Mouse (Mus musculus): ENCODE data around the gene Gfer. TPM values are rescaled to one million over a fixed set of nuclear protein-coding genes. Genes with fewer than 3 reads are reported as not detected.
A peak's percentile ranks its signal among the peaks of the same experiment; 100 is the strongest.
"Not testable (repeated sequence)": the region's sequence is repeated elsewhere in the genome, so short reads cannot be mapped to it uniquely, and the experiment has no call there.

The Gfer gene
- polyA plus RNA-seq, 1 experiment from 2014 or later = 50.2 TPM

DNA sequence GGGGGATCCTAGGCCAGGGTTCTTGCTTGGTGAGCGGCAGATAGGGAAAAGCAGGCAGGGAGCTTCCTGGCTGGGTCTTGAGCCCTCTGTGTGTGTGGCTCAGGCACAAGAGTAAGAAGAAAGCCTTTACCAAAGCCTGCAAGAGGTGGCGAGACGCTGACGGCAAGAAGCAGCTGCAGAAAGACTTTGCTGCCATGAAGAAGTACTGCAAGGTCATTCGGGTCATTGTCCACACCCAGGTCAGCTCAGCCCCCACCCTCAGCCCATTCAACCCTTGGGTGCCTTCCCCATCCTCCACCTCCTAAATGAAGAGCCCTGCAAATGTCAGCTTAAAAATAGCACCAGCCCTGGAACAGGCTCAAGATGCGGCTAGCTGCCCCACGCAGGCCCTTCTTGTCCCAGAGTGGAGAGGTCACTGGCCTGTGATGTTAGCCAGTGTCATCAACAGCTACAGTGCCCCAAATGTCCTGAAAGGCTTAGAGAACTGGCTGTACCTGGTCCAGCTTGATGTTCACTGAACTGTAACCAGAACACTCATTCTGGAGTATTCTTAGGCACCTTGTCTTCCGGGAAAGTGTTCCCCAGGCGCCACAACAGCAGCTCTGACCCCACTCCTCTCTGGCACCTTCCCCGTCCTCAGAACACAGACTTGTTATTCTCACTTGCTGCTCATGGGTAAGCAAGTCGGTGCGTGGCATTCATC is 36.4 kb upstream of the Gfer start:
- Histone ChIP-seq H3K4me3 (replicated peaks) (no peak overlapping the region), H3K27ac (no peak overlapping the region), H3K4me1 (peaks cover 15% of the 10 kb centered on the region), H3K9me3 (no peaks in the 10 kb centered on the region), H3K4me2 (no peak overlapping the region), H3K36me3 (replicated peaks) (no peaks in the 10 kb centered on the region), H3K27me3 (peaks cover 14% of the 10 kb centered on the region), H3K9ac (no peak overlapping the region)
- no peak for ATAC-seq (ENCODE audit: low FRiP score)
- WGBS = 83% methylated on average over 12 of the region's 12 CpGs

DNA sequence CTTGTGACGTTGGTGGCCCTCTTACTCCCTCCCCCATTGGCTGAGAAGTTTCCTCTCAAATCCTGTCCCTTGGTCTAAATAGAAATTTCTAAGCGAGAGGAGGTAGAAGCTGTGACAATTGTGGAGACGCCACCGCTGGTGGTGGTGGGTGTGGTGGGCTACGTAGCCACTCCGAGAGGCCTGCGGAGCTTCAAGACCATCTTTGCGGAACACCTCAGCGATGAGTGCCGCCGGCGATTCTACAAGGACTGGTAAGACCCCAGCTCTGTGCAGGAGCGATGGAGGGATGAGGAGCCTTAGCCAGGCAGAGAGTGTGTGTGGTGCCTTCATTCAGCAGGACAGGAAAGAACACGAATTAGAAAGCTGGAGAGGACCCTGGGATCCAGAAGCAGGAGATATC is 34.8 kb upstream of the Gfer start:
- H3K4me3 ChIP-seq (replicated peaks) = no peak overlapping the region
- peaks cover 15% of the 10 kb centered on the region for H3K27me3 ChIP-seq
- H3K27ac ChIP-seq = no peak overlapping the region
- 84% methylated on average over 14 of the region's 14 CpGs for WGBS
- no peaks in the 10 kb centered on the region for H3K36me3 ChIP-seq (replicated peaks)
- no peak for ATAC-seq (ENCODE audit: low FRiP score)
- peaks cover 2% of the 10 kb centered on the region for H3K4me1 ChIP-seq
- H3K4me2 ChIP-seq = no peak overlapping the region
- H3K9ac ChIP-seq = no peak overlapping the region
- no peaks in the 10 kb centered on the region for H3K9me3 ChIP-seq

DNA sequence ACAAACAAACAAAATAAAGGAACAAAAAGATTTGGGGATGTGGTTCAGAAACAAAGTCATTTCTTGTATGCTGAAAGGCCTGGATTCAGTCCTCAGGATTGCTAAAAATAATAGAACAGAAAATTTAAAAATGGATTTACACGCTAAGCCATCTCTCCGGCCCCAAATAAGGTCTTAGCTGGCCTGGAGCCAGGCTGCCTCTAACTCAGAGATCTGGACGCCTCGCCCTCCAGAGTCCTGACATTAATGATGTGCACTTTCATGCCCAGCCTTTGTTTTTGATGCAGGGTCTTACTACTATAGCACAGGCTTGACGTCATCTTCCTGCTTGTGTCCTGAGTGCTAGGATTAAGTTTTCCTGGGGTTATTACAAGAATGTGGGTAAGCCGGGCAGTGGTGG is 33.1 kb upstream of the Gfer start:
- Histone ChIP-seq H3K27ac (no peak overlapping the region), H3K36me3 (replicated peaks) (no peaks in the 10 kb centered on the region), H3K27me3 (peaks cover 10% of the 10 kb centered on the region; the same call in 1 of the 2 replicates), H3K4me3 (replicated peaks) (no peak overlapping the region), H3K4me2 (no peak overlapping the region), H3K9ac (no peak overlapping the region), H3K4me1 (0 out of 2 replicates have a peak, but pooled peaks cover 3% of the 10 kb centered on the region), H3K9me3 (no peaks in the 10 kb centered on the region)
- no peak for ATAC-seq (ENCODE audit: low FRiP score)
- whole genome bisulfite sequencing = 85% methylated on average over 6 of the region's 6 CpGs

DNA sequence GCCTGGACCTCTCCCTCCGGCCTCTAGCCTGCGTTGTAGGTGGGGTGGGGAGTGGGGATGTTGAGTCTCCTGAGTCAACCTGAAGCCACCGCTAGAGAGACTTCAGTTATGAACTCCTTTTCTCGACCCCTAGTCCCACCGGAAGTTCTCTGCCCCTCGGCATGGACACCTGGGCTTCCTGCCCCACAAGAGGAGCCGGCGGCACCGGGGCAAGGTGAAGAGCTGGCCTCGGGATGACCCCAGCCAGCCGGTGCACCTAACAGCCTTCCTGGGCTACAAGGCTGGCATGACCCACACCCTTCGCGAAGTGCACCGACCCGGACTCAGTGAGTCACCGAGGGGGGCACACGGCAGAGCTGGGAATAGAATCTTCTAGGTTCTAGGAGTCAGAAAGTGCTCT is 32.2 kb upstream of the Gfer start:
- Histone ChIP-seq H3K36me3 (replicated peaks) (no peaks in the 10 kb centered on the region), H3K4me2 (no peak overlapping the region), H3K27me3 (peaks cover 10% of the 10 kb centered on the region; the same call in 1 of the 2 replicates), H3K27ac (no peak overlapping the region), H3K9me3 (no peaks in the 10 kb centered on the region), H3K4me3 (replicated peaks) (no peak overlapping the region), H3K9ac (no peak overlapping the region), H3K4me1 (peaks cover 10% of the 10 kb centered on the region)
- 77% methylated on average over 17 of the region's 17 CpGs for WGBS
- no peak for ATAC-seq (ENCODE audit: low FRiP score)

DNA sequence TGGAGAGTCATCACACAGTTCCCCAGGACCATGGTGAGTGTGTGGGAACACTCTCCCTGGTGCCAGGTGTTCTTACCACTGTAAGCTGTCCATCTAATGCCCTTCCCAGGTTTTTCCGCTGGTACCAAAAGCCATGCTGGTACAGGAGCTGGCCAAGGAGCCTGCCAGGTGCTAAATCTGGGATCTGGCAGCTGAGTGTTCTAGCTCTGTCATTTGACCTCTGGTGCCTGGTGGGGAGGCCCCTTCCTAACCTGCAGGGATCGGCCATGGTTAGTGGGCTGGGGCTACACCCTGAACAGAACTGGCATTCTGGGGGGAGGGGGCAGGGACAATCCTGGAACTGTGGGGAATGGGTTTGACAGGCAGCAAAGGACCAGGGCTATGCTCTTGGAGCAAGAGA is 31.7 kb upstream of the Gfer start, which contains the start of gene Rpl3l:
Rpl3l (plus strand) TSS at position 203 of the 400 bp plus-strand sequence.
- no peaks in the 10 kb centered on the region for H3K9me3 ChIP-seq
- ATAC-seq (ENCODE audit: low FRiP score) = no peak
- H3K9ac ChIP-seq = no peak within 1 kb of the TSS
- peaks cover 10% of the 10 kb centered on the region; the same call in 1 of the 2 replicates for H3K27me3 ChIP-seq
- no peak within 1 kb of the TSS for H3K4me3 ChIP-seq (replicated peaks)
- no peak within 1 kb of the TSS for H3K4me2 ChIP-seq
- H3K4me1 ChIP-seq = peaks cover 16% of the 10 kb centered on the region
- no peak within 1 kb of the TSS for H3K27ac ChIP-seq
- WGBS = 87% methylated on average over 2 of the region's 2 CpGs
- H3K36me3 ChIP-seq (replicated peaks) = 0 out of 2 replicates have a peak, but pooled peaks cover under 1% of the 10 kb centered on the region

DNA sequence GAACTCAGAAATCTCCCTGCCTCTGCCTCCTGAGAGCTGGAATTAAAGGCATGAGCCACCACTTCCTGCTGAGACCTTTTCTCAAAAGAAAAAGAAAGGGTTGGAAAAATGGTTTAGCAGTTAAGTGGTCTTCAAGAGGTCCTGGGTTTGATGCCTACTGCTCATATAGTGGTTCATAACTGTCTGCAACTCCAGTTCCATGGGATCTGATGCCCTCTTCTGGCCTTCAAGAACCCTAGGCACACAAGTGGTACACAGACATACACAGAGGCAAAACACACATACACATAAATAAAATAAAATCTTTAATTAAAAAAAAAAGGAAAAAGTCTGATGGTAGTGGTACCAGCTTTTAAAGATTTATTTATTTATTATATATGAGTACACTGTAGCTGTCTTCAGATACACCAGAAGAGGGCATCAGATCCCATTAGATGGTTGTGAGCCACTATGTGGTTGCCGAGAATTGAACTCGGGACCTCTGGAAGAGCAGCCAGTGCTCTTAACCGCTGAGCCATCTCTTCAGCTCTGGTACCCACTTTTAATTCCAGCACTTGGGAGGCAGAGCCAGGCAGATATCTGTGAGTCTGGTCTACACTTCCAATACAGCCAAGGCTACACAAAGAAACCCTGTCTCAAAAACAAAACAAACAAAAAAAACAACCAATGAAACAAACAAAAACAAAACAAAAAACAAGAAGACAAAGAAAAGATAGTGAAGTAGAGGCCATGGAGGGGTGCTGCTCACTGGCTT is 29.9 kb upstream of the Gfer start:
- whole genome bisulfite sequencing = 82% methylated on average over 3 of the region's 3 CpGs
- Histone ChIP-seq H3K9ac (no peak overlapping the region), H3K27me3 (peaks cover 10% of the 10 kb centered on the region; the same call in 1 of the 2 replicates), H3K9me3 (no peaks in the 10 kb centered on the region), H3K36me3 (replicated peaks) (peaks cover 16% of the 10 kb centered on the region), H3K4me3 (replicated peaks) (no peak overlapping the region), H3K4me2 (no peak overlapping the region), H3K4me1 (peaks cover 31% of the 10 kb centered on the region), H3K27ac (no peak overlapping the region)
- no peak for ATAC-seq (ENCODE audit: low FRiP score)

DNA sequence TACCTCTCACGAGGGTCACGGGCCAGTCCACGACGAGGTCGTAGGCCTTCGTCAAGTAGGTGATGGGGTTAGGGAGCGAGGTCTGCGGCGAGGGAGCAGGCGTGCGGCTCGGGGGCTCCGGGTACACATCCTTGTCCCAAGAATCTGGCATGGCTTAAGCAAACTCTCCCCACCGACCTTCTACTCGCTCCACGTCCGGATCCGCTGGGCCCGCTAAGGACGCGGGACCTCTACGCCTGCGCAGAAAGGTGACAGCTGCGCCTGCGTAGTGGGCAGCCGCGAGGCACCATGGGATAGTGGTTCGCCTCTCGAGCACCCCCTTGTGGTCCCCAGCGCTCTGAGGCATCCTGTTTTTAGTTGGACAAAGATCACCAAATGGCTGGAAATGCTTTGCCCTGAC is 28.2 kb upstream of the Gfer start, which contains the start of gene Ndufb10:
Ndufb10 (minus strand) TSS at position 295 of the 400 bp plus-strand sequence.
- peak; percentile 79 for ATAC-seq (ENCODE audit: low FRiP score)
- Histone ChIP-seq H3K9me3 (no peaks in the 10 kb centered on the region), H3K36me3 (replicated peaks) (peaks cover 16% of the 10 kb centered on the region), H3K27me3 (peaks cover 6% of the 10 kb centered on the region; the same call in 1 of the 2 replicates), H3K9ac (peak within 1 kb of the TSS; percentile 87), H3K4me1 (peaks cover 35% of the 10 kb centered on the region), H3K4me3 (replicated peaks) (peak within 1 kb of the TSS; percentile 73), H3K4me2 (peak within 1 kb of the TSS; percentile 74), H3K27ac (peak within 1 kb of the TSS; percentile 72)
- under 1% methylated on average over 30 of the region's 30 CpGs for WGBS

DNA sequence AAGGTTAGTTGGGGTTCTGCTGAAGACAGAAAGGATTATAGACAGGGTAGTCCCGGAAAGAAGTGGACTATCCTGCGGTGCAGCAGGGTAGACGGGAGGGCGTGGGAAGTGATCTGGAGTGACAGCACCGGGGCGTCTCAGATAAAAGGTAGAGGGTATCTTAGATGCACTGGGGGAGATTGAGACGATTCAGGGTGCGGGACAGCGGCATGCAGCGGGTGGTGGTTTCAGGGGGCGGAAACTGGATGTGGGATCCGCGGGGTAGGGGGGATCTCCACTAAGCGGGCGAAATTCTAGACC is 27.9 kb upstream of the Gfer start:
- H3K27me3 ChIP-seq = peaks cover 6% of the 10 kb centered on the region; the same call in 1 of the 2 replicates
- peak overlapping the region; percentile 72 for H3K27ac ChIP-seq
- peak overlapping the region; percentile 73 for H3K4me3 ChIP-seq (replicated peaks)
- H3K9ac ChIP-seq = peak overlapping the region; percentile 87
- H3K4me1 ChIP-seq = peaks cover 39% of the 10 kb centered on the region
- H3K9me3 ChIP-seq = no peaks in the 10 kb centered on the region
- WGBS = under 1% methylated on average over 15 of the region's 15 CpGs
- H3K36me3 ChIP-seq (replicated peaks) = peaks cover 16% of the 10 kb centered on the region
- peak overlapping the region; percentile 74 for H3K4me2 ChIP-seq
- no peak for ATAC-seq (ENCODE audit: low FRiP score)

DNA sequence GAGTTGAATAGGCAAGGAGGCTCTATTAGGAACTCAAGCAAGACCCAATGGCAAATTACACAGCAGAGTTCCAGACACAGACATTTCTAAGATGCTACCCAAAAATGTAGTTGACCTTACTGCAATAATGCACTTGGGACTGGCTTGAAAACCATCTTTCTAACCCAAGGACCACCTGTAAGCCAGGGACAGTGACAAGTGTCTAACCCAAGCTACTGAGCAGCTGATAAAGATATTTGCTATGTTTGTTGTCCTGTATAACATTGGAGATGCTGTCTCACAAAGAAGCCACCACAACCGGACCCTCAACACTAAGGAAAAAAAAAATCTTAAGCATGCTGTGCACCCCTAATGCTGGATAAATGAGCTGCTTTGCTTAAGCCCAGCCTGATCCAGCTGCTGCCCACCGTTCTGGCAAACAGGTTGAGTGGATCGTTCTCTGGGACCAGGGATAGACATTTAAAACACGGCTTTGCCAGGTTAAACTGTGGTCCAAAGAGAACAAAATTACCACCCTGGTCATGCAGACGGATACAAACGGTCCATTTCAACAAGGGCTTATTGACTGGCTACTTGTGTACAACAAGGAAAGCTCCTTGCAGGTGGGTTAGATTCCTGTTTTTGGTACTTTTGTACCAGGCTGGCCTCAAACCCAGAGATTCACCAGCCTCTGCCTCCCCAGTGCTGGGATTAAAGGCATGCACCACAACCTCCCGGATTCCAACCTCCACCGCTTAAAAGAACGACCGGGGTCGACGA is 27.3 kb upstream of the Gfer start:
- peak overlapping the region; percentile 74 for H3K4me2 ChIP-seq
- H3K27me3 ChIP-seq = peaks cover 6% of the 10 kb centered on the region; the same call in 1 of the 2 replicates
- ATAC-seq (ENCODE audit: low FRiP score) = no peak
- peak overlapping the region; percentile 73 for H3K4me3 ChIP-seq (replicated peaks)
- 3% methylated on average over 12 of the region's 12 CpGs for WGBS
- peak overlapping the region; percentile 72; the same call in 1 of the 2 replicates for H3K27ac ChIP-seq
- peaks cover 17% of the 10 kb centered on the region for H3K36me3 ChIP-seq (replicated peaks)
- H3K9me3 ChIP-seq = no peaks in the 10 kb centered on the region
- H3K4me1 ChIP-seq = peaks cover 44% of the 10 kb centered on the region
- peak overlapping the region; percentile 87 for H3K9ac ChIP-seq

DNA sequence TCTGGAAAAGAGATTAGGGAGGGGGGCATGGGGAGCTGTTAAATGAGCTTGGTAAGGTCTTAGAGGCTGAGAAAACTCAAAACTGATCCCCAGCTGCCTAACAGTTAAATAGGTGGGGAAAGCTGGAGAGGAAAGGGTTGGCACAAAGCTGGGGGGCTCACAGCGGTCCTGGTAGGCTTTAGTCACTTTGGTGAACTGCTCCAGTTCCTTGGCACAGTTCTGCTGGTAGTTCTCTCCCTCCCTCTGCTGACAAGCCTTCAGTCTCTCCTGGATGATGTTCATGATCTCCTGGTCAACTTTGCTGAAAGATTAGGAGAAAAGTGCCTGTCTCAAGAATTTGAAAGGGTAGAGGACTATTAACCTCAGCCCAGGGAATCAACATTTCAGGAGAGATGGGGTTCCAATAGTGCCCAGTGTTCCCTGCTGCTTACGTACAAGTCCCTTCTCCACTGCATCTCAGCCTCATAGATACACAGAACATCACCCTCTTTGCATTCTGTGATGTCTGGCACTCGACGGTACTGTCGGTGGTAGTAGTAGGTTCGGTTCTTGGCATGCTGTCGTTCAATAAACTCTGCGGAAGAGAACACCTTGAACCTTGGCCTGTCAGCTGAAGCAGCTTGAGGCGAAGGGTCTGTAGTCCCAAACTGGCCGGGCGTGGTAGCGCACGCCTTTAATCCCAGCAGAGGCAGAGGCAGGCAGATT is 26.4 kb upstream of the Gfer start:
- Histone ChIP-seq H3K9me3 (no peaks in the 10 kb centered on the region), H3K9ac (peak overlapping the region; percentile 12; the same call in 1 of the 2 replicates), H3K4me2 (peak overlapping the region; percentile 17; the same call in 1 of the 2 replicates), H3K4me3 (replicated peaks) (peak overlapping the region; percentile 8; the same call in 1 of the 2 replicates), H3K4me1 (peaks cover 46% of the 10 kb centered on the region), H3K36me3 (replicated peaks) (peaks cover 27% of the 10 kb centered on the region), H3K27me3 (peaks cover 1% of the 10 kb centered on the region; the same call in 1 of the 2 replicates), H3K27ac (no peak overlapping the region)
- ATAC-seq (ENCODE audit: low FRiP score) = no peak
- WGBS = 34% methylated on average over 13 of the region's 13 CpGs

DNA sequence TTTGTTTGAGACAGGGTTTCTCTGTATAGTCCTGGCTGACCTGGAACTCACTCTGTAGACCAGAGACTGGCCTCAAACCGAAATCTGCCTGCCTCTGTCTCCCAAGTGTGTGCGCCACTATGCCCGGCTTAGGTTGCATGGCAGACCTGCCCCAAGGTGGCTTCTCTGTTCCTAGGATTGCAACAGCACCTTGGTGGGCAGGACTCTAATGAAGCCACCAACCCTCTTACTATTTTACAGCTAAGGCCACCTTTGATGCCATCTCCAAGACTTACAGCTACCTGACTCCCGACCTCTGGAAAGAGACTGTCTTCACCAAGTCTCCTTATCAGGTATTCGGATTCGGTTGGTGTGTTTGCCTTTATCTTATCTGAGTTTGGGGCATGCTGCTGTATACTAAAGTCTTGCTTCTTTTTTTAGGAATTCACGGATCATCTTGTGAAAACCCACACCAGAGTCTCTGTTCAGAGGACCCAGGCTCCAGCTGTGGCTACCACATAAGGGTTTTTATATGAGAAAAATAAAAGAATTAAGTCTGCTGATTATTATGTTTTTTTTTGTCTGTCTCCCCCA is 25.5 kb upstream of the Gfer start:
- H3K9me3 ChIP-seq; ATAC-seq (ENCODE audit: low FRiP score); H3K27me3 ChIP-seq; H3K27ac ChIP-seq: not testable (repeated sequence)
- Histone ChIP-seq H3K4me3 (replicated peaks) (peak overlapping the region; percentile 87), H3K36me3 (replicated peaks) (peaks cover 28% of the 10 kb centered on the region), H3K4me2 (peak overlapping the region; percentile 84), H3K4me1 (peaks cover 46% of the 10 kb centered on the region), H3K9ac (peak overlapping the region; percentile 56)
- 65% methylated on average over 7 of the region's 7 CpGs for WGBS
